Mouse (Mus musculus) cerebellum, adult 9-11 months (tissue): ENCODE results near the gene Afap1l2.

Experiments
- DNase-seq: peaks from one replicate; pipeline ENCODE4 v3.0.0; 2022

The Afap1l2 gene

GRCm38 (mm10) chr19:57006841-57007240 is 1.2 kb downstream of the Afap1l2 start:
- peak; percentile 56 for DNase-seq

GRCm38 (mm10) chr19:57005062-57005461 is 3.0 kb downstream of the Afap1l2 start:
- DNase-seq = peak; percentile 94

DNA sequence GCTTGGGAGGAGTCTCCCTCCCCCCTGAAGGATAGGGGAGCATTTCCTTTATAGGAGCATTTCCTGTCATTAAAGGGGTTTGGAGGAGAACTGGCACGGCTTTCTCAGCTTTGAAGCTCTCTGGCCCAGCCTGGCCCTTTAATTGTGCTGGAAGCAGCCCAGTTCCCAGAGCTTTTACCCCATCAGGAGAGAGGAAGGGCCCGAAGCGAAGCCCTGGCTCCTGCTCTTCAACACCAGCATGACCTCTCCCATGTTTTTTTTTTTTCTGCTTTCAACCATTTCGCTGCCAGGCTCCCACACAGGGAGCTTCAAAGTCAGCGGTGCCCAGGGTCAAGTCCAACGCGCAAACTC is 4.6 kb downstream of the Afap1l2 start:
- peak; percentile 82 for DNase-seq

- DNase-seq = peak; percentile 27
These were observed 5.1 kb downstream of the Afap1l2 start for GRCm38 (mm10) chr19:57002741-57003459.

GRCm38 (mm10) chr19:57001926-57002325 is 6.1 kb downstream of the Afap1l2 start:
- peak; percentile 30 for DNase-seq

- no peak for DNase-seq
These were observed 7.4 kb downstream of the Afap1l2 start for GRCm38 (mm10) chr19:57000592-57000991.

DNA sequence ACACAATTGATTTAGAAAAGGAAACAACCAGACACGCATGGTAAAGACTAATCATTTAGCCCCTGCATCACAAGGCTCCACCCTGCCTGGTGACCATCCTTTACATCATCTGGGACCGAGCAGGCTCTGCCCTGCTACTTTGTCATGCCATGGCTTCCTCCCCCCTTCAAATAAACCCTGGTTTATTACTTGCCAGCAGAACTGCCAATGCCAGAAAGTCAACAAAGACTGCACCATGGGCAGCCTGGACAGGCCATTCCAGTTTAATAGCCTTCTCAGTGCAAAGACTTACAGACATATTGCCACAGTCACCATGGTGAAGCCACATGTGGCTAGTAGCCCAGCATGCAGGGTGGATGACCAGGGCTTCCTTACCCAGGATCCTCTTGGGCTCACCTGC is 8.2 kb downstream of the Afap1l2 start:
- peak; percentile 66 for DNase-seq

- DNase-seq = no peak
These were observed 9.1 kb downstream of the Afap1l2 start for GRCm38 (mm10) chr19:56998910-56999309.

DNA sequence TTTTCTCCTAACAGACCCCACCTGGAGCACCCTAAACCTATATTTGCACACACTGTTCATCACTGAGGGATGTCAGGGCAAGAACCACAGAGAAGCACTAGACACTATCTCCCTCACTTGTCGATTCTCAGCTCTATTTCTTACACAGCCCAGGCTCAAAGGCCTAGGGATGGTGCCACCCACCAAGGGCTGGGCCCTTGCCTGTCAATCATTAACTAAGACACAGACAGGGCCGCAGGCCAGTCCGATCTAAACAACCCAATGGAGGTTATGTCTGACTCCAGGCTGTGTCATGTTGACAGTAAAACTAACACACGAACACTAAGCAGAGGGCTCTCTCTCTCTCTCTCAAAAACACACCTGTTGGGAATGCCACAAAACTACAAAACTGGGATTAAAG is 9.7 kb downstream of the Afap1l2 start:
- DNase-seq = no peak

DNA sequence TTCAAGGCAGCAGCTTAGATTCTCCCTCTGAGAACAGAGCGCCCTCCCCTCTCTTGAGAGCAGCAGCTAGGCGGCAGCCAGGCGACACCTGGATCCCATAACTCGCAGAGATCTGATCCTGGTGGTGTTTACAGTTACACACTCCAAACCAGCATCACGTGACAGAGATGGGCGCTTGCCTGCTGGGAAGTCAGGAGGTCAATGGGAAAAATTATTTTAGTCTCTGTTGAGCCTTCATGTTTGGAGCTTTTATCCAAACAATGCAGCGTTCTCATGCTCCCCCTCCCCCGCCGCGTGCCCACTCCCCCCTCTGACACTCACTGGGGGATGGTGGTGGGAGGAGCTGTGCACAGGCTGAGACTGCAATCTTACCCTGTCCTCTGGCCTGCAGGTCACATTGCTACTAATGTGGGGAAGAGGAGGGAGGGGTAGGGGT is 10.8 kb downstream of the Afap1l2 start:
- DNase-seq = no peak

- no peak for DNase-seq
These were observed 12.6 kb downstream of the Afap1l2 start for GRCm38 (mm10) chr19:56995441-56995840.

DNA sequence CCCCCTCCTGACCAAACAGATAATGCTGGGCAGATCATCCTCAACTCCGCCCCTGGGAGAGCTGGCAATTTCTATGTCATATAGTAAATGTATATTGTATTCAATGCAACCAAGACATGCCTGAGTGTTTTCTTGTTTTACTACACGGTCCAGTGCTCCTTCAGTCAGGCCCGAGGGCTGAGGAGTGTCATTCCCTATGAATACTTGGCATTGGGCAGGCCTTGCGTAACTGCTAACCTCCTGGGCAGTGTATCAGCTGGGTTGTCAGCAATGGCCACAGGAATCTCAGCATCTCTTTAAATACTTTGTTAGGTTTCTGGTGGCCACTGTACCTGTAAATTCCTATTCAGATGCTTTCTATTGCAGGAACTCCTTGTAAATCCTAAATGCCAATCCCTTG is 13.4 kb downstream of the Afap1l2 start:
- DNase-seq = no peak

DNA sequence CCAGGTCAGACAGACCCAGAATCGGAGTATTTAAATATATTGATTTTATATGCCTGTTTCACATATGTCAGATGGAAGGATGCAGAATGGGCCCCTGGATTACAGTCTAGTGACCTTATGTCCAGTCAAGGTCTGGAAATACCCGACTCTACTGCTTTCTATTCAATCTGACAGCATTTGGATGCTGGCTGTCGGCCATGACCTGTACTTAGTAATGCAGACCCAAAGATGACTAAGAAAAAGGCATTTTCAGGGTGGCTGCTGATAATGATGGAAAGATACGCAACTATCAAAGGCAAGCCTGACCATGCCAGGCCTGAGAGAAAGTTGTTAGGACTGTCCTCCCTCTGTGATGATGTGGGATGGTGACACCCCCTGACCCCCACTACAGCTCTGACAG is 14.3 kb downstream of the Afap1l2 start:
- DNase-seq = no peak

- no peak for DNase-seq
These were observed 15.0 kb downstream of the Afap1l2 start for GRCm38 (mm10) chr19:56992978-56993545.

DNA sequence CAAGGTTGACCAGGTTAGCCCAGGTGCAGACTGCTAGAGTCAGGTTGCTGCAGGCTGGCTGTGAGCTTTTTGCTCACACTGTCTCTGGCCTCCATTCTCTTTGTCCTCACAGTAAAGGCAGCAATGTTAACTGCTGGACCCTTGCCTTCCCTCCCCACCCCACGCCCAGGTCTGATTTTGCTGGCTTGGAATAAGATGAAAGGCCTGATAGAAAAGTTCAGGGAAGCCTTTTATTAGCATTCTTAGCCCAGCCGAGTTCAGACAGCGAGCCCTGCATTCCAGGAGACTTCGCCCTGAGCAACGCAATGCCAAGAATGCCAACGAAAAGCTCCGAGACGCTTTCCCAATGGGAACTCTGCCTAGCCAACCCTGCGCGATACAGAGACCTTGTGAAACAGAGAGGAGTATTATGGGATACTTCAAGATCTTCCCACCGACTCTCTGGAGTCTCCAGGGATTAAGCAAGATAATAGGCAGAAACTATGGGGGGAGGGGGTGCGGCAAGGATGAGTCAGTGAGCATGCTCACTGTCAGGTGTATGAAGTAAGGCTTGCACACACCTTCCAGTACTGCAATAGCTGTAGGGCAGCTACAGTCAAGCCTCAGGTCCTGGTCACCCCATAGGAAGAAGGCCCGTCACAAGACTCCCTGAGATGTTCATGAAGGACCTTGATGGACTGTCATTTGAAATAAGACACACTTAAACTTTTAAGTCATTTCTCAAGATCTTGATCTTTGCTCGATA is 17.5 kb downstream of the Afap1l2 start:
- no peak for DNase-seq

- DNase-seq = no peak
These were observed 18.9 kb downstream of the Afap1l2 start for GRCm38 (mm10) chr19:56989171-56989570.

- no peak for DNase-seq
These were observed 23.8 kb downstream of the Afap1l2 start for GRCm38 (mm10) chr19:56984229-56984628.

GRCm38 (mm10) chr19:56983757-56984156 is 24.3 kb downstream of the Afap1l2 start:
- DNase-seq = no peak

GRCm38 (mm10) chr19:56981760-56982159 is 26.3 kb downstream of the Afap1l2 start:
- no peak for DNase-seq

DNA sequence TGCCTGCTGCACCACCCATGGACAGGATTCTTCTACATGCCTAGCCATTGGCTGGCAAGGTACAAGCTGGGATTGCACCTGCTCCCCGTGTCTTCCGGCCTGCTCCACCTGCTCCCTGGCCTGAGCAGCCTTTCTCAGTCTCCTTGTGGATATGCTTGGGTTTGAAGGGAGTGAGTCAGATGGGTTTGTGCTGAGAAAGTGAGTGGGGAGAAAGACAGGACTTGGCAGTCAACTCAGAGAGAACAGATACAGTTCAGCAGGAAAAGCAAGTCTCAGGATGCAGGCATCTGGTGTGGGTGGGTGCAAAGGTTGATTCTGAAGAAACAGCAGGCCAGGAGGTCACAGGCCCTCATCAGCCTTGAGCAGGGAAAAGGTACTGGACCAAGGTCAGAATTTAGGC is 27.2 kb downstream of the Afap1l2 start:
- DNase-seq = peak; percentile 71

- DNase-seq = peak; percentile 81
These were observed 30.8 kb downstream of the Afap1l2 start for GRCm38 (mm10) chr19:56976962-56977948.

- no peak for DNase-seq
These were observed 31.5 kb downstream of the Afap1l2 start for GRCm38 (mm10) chr19:56976515-56976914.

- DNase-seq = no peak
These were observed 32.5 kb downstream of the Afap1l2 start for GRCm38 (mm10) chr19:56975502-56975901.
